Mouse (Mus musculus): ENCODE data around the gene Heatr5a.

The Heatr5a gene

GRCm38 (mm10) chr12:51886369-51886768 lies 84.8 kb downstream of the Heatr5a start:
- CTCF ChIA-PET: interaction anchor here (1.6 kb wide), 1 partner anchor 20 kb away, joined by 4 read pairs; no protein-coding TSS in a partner anchor

DNA sequence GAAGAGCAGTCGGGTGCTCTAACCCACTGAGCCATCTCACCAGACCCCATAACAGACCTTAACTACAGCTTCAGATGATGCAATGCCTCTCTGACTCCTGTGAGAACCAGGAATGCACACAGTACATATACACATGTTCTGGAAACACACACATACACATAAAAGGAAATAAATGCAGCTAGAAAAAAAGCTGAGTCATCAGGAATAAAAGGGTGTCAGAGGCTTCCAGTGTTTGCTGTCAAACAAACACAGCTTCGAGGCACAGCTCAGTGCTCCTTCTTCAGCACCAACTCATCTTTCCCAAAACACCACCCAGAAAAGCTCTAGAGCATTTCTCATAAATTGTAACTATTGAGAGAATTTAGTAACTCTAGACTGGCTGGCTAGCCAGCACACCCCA lies 86.3 kb downstream of the Heatr5a start:
- CTCF ChIA-PET: no interaction called here

- CTCF ChIA-PET: interaction anchor here (0.6 kb wide), 1 partner anchor 121 kb away, joined by 5 read pairs; no protein-coding TSS in a partner anchor
These were observed 87.8 kb downstream of the Heatr5a start for GRCm38 (mm10) chr12:51883297-51883805.

DNA sequence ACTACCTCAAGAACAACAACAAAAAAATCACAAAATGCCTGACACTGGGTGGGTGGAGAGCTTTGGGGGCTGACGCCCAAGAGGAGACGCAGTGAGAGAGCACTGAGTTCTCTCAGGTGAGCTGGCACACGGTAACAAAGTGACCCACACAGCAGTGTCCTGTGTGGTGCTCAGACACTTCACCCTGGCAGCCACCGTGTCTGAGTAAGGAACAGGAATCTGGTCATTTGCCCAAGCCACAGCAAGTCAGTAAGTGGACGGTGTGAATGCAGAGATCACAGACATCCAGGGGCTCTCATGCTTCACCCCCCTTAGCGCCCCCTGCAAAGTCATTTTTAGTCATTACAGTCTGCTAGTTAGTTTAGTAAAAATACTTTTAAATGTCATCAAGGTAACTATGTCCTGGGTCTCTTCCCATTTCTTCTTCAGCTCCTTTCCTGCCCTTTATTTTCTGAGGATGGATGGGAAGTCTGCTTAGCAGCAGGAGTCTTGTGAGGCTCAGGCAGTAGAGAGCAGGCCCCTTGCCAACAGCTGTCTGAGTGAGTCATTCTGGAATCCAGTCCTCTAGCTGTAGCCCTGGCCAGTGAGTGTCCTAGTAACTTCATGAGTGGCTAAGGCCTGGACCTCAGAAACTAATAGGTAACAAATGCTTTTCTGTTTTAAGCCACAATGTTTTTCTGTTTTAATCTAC lies 88.4 kb downstream of the Heatr5a start:
- CTCF ChIA-PET: interaction anchor here (0.6 kb wide), 1 partner anchor 121 kb away, joined by 5 read pairs; no protein-coding TSS in a partner anchor

GRCm38 (mm10) chr12:51881775-51882174 lies 89.3 kb downstream of the Heatr5a start:
- CTCF ChIA-PET: no interaction called here

DNA sequence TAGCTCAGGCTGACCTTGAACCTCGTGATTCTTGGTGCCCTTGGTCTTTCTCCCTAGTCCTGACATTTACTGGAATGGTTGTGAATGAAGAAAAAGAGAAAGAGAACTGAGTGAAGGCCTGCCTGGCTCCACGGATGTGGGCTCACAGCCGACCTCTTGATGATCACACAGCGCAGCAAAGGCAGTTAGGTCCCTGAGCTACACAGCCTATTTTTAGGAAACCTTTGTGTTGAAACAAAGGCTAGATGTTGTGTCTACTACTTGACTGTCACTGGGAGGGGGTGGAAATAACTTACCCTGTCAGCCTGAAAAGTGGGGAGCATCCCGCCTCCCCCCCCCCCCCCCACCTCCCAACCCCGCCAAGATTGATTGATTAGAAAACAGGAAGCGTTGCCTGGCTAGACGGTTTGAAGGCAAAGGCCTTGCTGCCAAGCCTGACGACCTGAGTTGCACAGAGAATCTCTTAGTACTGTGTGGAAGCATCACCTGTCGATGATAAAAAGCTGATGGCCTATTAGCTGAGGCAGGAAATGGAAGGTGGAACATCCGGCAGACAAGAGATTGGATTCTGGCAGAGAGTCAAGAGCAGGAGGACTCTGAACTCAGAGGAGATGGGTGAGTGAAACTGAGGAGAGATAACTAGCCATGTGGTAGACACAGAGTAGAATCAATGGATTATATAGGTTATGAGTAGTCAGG lies 99.5 kb downstream of the Heatr5a start:
- CTCF ChIA-PET: no interaction called here

GRCm38 (mm10) chr12:51869511-51869910 lies 101.6 kb downstream of the Heatr5a start:
- CTCF ChIA-PET: no interaction called here

GRCm38 (mm10) chr12:51867076-51867475 lies 104.0 kb downstream of the Heatr5a start:
- CTCF ChIA-PET: interaction anchor here (1.9 kb wide), 1 partner anchor 19 kb away, joined by 4 read pairs; no protein-coding TSS in a partner anchor

DNA sequence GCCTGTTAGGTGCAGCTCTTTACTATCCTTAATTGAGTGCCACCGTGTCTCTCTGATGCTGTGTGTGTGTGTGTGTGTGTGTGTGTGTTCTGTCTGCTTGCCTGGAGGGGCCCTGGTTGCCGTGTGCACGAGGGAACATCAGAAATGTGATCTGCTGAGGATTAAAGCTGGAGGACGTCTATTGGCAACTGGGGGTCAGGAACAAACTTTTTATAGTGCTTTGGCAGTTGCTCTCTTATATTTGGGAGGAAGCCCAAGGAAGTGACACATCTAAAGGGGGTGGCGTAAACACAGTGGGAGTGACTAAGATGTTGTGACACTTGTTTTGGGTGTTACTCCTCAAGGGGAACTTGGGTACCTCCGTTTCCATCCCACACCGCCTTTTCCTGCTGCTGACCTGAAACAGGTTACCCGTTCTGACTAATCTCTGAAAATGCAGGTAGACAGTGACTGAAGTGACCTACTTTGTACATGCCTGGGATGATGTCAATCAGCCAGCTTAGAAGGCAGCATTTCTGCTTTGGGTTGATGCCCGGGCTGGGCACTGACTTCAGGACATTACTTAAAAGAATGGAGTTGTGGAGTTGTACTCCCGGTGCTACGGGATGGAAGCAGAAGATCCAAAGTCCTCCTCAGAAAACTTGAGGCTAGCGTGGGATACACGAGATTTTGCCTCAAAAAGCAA lies 104.8 kb downstream of the Heatr5a start:
- CTCF ChIA-PET: interaction anchor here (0.6 to 1.9 kb wide), 3 partner anchors 20 to 110 kb away, joined by 3 to 4 read pairs (median 4); no protein-coding TSS in a partner anchor

DNA sequence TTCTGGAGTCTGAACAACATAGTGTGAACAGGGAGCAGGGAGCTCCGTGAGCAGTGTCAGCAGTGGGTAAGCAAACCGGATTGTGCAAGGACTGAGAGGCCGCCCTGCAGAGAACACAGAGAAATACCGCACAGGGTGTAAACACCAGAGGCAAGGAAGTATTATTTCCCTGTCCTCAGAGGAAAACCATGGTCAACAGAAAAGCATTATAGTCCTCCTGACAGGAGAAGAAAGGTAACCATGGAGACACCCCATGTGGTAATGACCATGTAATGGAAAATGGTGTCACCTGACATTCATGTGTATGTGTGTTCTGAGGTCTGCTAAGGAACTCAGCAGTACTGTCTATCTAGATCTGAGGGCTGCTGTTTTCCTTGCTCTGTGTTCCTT lies 105.3 kb downstream of the Heatr5a start:
- CTCF ChIA-PET: interaction anchor here (0.6 to 1.9 kb wide), 4 partner anchors 13 to 110 kb away, joined by 3 to 4 read pairs (median 4); no protein-coding TSS in a partner anchor

DNA sequence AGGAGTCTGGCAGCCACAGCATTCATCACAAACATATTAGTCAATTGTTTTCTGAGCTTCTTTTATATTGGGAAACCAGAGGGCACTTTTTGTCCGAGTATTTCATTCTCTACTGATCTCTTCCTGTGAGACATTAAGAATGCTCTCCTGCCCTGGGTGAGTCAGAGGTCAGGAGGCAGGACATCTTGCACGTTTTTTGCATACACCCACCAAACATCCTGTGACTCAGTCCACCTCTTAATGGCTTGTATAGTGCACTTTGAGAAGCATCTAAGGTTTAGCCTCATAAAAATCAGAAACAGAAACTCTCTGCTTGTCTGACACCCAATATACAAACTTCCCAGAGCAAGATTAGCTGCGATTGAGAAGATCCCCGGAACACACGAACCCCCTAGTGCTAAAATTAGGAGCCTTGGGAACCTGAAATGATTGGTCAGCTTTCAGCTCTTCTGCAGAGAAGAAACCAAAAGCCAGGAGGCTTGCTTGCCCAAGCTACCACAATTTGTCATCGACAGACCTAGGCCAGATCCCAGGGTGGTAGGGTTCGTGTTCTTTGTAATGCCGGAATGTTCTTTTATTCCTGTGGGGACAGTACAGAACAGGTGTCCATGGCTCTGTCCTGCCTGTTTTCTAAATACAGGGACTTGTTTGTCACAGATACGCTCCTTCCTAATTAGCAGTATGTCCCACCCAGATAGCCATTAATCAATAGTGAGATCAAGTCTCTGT lies 105.9 kb downstream of the Heatr5a start:
- CTCF ChIA-PET: interaction anchor here (0.9 to 1.9 kb wide), 3 partner anchors 12 to 21 kb away, joined by 3 to 4 read pairs (median 4); no protein-coding TSS in a partner anchor

- CTCF ChIA-PET: interaction anchor here (0.7 kb wide), 1 partner anchor 88 kb away, joined by 4 read pairs; no protein-coding TSS in a partner anchor
These were observed 107.8 kb downstream of the Heatr5a start for GRCm38 (mm10) chr12:51863116-51864002.

DNA sequence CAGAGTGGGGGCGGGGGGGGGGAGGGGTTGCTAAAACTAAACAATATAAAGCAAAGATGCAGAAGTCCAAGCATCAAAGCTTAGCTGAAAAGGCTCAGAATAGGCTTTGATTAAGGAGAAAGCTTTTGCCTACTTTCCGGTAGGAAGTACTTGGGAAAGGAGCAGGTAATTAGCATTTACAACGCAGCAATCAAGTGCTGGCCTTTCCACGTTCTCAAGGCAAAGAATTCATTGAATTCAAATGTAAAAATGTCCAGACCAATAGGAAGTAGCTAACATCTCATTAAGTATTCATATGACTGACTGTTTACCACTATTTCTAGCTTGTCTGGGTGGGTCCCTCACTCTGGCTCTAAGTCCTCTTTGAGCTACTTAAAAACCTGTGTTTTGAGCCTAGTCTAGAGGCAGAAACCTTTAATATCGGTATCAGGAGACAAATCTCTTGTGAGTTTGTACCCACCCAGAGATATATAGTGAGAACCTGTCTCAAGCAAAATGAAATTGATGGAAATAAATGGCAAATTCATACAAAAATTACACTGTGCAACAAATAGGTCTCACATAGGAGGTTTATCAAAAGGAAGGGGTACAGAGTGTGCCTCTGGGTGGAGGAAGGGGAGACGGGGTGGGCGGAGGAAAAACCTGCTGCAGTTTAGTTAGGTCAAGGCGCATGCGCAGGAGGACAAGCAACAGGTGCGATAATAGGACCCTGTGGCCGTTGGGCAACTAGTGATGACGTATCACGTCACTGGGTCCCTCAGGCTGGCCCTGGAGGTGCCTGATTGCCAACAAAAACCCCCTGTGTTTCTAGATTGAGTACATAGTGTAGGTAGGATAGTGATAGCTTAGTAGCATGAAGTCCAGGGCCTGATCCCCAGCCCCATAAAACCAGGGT lies 112.7 kb downstream of the Heatr5a start:
- CTCF ChIA-PET: interaction anchor here (0.6 to 0.7 kb wide), 3 partner anchors 9 to 13 kb away, joined by 3 to 4 read pairs (median 3); no protein-coding TSS in a partner anchor

DNA sequence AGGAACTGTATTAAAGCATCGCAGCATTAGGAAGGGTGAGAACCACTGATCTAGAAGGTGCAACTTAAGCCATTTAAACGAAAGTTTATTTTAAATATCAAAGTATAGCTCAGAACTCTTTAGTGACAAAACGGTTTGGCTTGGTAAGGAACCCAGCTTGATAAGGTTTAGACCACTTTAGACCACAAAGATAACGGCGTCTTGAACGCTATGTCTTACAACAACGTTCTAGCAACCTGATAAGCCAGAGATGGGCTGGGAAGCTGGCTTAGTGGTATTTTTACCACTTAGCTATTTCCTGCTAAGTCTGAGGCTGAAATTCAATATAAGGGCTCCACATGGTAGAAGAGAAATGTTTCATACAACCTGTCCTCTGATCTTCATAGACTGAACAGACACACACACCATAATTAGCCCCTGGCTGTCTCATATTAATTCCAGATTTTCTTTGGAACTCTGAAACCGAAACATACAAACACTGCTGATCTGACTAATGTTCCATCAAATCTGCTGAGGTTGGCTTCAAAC lies 114.3 kb downstream of the Heatr5a start:
- CTCF ChIA-PET: no interaction called here

DNA sequence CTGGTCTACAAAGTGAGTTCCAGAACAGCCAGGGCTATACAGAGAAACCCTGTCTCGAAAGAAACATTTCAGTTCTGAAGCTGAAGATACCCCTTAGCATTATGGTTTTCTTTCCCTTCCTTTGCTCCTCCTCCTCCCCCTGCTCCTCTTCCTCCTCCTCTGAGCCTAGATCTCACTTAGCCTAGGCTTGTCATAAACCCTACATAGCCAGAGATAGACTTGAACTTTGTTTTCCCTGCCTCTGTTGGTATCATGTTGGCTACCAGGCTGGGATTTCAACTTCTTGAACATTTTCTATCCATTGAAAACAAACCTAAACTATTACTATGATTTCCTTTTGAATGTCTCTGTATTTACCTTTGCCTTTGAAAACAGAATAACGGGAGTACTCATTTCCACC lies 115.2 kb downstream of the Heatr5a start:
- CTCF ChIA-PET: no interaction called here

DNA sequence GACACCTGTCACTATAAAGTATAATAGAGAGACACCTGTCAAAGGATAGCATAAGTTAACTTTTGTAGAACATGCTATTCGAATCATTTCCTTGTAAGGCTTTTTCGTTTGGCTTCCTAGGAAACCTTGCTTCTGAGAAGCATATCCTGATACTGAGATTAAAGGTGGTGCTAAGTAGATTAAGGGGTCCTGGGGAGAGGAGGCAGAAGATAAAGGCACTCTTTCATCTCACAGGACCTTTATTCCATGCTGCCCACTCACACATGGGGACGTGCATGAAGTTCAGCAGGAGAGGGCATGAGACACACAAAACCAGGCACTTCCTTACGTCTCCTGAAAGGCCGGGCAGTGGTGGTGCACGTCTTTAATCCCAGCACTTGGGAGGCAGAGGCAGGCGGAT lies 115.7 kb downstream of the Heatr5a start:
- CTCF ChIA-PET: no interaction called here

DNA sequence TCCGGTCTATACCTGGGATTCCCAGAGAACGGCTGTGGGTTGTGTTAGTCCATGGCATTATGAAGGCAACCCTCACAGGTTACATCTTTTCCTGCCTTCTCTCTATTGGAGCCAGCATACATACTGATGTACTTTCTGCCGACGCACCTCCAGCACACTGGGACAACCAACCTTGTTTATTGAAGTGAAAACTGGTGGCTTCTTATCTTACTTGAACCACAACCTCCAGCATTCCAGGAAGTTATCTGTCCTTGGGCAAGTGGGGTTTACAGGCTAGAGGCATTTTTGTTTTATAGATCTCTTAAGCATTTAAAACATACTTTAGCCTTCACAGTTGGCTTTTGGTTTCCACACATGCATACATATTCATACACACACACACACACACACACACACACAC lies 119.5 kb downstream of the Heatr5a start:
- CTCF ChIA-PET: no interaction called here

- CTCF ChIA-PET: no interaction called here
These were observed 120.0 kb downstream of the Heatr5a start for GRCm38 (mm10) chr12:51851155-51851554.

GRCm38 (mm10) chr12:51850339-51850738 lies 120.8 kb downstream of the Heatr5a start:
- CTCF ChIA-PET: no interaction called here

All from spleen, embryonic (tissue).